Mouse (Mus musculus) retina, embryonic 14.5 days (tissue): ENCODE data around the gene H2-DMa.
A peak's percentile ranks its signal among the peaks of the same experiment; 100 is the strongest.

ENCODE experiments used
- DNase-seq: peaks from one replicate; pipeline ENCODE4 v3.0.0-alpha.2; 2015; ENCODE audit warnings: low spot score

H2-DMa gene

GRCm38 (mm10) chr17:34155534-34155933 is 36.2 kb downstream of the H2-DMa start:
- no peak for DNase-seq

GRCm38 (mm10) chr17:34164202-34164895 is 45.0 kb downstream of the H2-DMa start:
- no peak for DNase-seq

DNA sequence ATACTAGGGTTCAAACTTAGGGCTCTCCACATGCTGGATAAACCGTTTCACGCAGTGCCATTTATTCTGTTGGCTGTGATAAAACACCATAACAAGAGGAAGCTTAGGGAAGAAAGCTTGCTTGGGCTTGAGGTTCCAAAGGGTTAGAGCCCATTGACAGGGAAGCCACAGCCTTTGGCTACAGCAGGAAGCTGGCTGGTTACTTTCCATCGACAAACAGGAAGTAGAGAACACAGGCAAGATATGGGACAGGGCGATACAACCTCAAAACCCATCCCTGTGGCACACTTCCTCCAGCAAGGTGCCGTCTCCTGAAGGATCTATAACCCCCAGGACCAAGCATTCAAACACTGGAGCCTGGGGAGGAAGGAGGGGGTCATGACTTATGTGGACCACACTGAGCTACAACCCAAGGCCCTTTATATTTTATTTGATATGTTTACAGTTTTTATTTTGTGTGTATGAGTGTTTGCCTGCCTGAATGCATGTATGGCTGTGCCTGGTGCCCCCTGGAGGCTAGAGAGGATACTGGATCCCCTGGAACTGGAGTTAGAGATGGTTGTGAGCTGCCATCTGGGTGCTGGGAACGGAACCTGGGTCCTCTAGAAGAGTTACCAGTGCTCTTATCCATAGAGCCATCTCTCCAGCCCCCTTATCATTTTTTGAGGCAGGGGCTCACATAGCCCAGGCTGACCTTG is 45.8 kb downstream of the H2-DMa start:
- no peak for DNase-seq

- peak; percentile 73 for DNase-seq
Measured at GRCm38 (mm10) chr17:34169279-34169678, 49.9 kb downstream of the H2-DMa start.

DNA sequence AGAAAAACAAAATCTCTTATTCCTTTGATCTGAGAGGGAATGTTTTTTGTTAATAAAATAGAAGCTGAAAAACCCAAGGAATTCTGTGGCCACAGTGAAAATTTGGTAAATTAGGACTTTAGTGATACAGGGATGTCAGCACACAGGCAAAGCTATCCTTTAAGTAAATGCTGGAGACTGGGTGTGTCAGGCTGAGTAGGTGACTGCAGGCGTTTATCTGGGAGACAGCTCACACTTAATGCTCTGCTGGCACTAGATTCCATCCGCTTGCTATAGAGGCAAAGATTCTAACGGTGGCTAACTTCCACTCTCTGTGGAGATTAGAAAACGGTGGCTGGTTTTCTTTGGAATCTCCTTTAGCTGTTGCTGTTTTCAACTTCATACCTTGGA is 51.1 kb downstream of the H2-DMa start:
- no peak for DNase-seq

DNA sequence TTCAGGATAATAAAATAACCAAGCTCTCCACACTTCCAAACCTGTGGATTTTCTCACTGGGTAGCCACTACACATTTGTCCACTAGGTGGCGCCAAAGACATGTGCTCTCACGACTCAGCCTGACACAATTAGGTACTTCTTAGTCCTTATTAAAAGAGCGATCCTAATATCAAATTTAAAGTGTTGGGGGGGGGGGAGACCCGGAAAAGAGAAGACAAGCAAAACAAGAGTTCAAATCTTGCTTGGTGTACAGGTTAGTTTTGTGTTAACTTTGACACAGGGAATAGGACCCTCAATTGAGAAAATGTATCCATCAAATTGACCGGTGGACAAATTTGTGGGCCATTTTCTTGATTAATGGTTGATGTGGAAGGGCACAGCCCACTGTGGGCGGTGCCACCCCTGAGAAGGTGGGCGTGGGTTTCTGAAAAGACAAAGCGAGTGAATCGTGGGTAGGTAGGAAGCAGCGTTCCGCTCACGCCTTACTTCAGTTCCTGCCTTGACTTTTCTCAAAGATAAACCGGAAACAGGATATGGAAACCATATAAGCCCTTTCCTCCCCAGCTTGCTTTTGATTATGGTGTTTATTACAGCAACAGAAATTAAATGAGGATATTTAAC is 51.6 kb downstream of the H2-DMa start:
- DNase-seq: peak; percentile 90

GRCm38 (mm10) chr17:34172528-34172927 is 53.2 kb downstream of the H2-DMa start:
- DNase-seq: no peak

DNA sequence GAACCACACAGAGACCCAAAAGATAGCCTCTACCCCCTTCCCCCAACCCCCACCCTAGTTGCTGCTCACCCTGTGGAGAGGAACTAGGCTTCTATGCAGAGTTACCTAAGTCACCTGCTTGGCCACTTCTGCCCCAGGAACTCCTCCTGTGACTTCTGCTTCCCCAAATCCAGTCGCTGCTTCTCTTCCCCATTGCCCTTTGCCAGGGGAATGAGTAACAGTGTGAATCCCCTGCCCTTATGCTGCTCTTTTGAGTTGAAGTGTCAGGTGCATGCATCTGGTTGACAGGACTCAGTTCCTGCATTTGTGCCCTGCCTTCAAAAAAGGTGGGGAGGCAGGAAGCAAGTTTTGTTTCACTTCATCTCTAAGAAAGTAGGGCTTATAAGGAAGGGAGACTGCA is 54.7 kb downstream of the H2-DMa start:
- no peak for DNase-seq

GRCm38 (mm10) chr17:34177179-34177578 is 57.8 kb downstream of the H2-DMa start:
- no peak for DNase-seq

GRCm38 (mm10) chr17:34179019-34179418 is 59.7 kb downstream of the H2-DMa start:
- no peak for DNase-seq

GRCm38 (mm10) chr17:34179913-34180859 is 60.8 kb downstream of the H2-DMa start:
- DNase-seq: no peak

DNA sequence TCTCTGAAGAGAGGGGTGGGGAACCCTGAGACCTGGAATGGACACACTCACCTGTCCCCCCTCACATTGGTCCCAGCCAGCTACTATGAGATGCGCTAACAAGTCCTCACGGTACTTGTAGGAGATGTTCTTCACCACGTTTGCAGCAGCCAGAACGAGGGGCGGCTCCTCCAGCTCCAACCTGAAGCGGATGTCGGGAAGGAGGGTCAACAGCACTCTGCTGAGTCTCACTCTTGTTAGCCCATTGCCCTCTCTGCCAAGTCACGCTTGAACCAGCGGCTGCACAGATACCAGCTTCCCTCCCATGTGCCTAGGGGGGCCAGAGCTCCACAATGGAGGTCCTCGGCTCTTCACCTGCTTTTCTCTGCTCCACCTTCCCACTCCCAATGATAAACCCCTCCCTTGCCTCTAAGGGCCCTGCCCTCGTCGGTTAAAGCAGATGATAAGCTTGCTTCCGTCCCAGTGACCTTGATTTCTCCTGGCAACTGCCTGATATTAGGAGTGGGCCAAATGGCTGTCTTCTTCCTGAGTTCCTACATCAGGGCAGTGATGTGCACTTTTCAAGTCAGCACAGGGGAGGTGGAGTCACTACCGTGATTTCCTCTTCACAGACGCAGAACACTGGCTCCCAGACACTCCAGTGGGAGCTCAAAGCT is 64.4 kb downstream of the H2-DMa start:
- no peak for DNase-seq

- no peak for DNase-seq
Measured at GRCm38 (mm10) chr17:34185526-34185925, 66.2 kb downstream of the H2-DMa start.

DNA sequence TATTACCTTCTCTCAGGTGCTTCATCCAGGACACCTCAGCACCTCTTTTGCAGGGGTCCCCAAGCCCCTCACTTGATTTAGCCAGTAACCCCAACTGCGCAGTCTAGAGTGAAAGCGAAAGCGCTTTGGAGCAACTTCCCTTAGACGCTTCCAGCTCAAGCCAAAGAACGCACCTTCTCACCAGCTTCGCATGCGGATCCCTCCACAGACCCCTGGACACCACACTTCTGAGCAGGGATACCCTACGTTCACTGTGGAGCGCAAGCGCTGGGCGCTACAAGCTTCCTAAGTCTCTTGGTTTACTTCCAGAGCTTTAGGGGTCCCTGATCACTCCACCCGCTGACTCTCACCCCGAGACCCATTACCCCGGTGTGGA is 67.5 kb downstream of the H2-DMa start:
- no peak for DNase-seq

DNA sequence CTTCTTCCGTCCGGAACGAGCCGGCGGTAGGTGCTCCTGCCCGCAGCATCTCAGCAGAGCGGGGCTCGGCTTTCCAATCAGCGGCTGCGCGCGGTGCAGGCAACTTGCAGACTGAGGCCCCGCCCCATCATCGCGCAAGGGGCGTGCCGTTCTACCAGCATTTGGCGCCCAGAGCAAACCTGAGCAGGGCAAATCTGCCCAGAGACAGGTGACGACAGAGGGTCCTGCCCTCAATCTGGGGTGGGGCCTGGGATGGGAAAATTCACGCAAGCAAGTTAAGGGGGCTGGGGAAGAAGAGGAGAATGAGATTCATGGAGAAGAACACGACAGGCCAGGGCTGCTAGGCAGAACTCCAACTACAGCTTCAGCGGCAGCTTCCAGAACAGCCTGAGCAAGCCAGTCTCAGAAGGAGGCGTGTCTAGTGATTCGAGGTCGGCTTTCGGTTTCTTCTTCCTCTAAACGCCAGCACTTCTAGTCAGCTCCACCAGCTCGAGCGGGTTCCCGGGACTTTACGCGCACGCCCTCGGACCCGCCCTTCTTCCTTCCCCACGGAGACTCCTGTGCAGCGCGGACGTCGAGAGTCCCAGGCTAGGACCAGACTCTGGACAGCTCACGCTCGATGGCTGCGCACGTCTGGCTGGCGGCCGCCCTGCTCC is 68.0 kb downstream of the H2-DMa start, which contains the start of the genes Tap1 and Psmb9:
Gene Tap1, plus strand, starts transcription at position 293 of the 656 bp plus-strand sequence.
Gene Psmb9, minus strand, starts transcription at position 504 of the 656 bp plus-strand sequence.
- peak; percentile 95 for DNase-seq

DNA sequence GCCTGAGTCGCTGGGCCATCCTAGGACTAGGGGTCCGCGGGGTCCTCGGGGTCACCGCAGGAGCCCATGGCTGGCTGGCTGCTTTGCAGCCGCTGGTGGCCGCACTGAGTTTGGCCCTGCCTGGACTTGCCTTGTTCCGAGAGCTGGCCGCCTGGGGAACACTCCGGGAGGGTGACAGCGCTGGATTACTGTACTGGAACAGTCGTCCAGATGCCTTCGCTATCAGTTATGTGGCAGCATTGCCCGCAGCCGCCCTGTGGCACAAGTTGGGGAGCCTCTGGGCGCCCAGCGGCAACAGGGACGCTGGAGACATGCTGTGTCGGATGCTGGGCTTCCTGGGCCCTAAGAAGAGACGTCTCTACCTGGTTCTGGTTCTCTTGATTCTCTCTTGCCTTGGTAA is 68.7 kb downstream of the H2-DMa start:
- DNase-seq: no peak
